8 mouse cellular contexts compared by ENCODE assay signal in the genomic region with DNA sequence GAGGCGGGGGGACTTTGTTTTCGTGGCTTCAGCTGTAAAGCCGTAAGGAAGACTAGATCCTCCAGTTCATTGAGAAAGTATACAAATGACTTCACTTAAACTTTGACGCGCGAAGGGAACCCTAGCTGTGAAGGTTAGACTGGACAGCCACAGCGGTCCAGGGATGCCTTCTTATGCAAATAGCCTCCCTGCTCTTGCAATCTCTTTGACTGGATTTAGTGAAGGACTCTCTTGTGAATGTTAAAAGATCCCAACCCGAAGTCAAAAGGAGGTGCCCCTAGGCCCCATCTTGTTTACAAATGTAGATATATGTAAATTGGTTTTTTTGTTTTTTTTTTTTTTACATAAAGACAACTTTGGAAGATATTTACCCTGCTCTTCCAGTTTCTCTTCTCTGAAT. TPM values are rescaled to one million over a fixed set of nuclear protein-coding genes. Genes with fewer than 3 reads are reported as not detected.
DNase-seq lines count a peak whose midpoint lies in the region; ATAC-seq and TF ChIP-seq lines count a peak whose summit lies in the region.

No protein-coding gene starts in this region.

- peak overlapping the region; percentile 77 for H3K9ac ChIP-seq in heart, postnatal 0 days (replicated peaks; ENCODE audit: low read depth, low read length)
- H3K9ac ChIP-seq in hindbrain, embryonic 15.5 days, result peak overlapping the region; percentile 64
- peak overlapping the region; percentile 70; the same call in 1 of the 2 replicates for H3K9ac ChIP-seq in midbrain, postnatal 0 days (replicated peaks; ENCODE audit: low read length, poor library complexity, severe bottlenecking)

- DNase-seq in heart, postnatal 0 days (ENCODE audit: low spot score), result no peak
- DNase-seq in heart, adult 8-10 months (ENCODE audit: low spot score), result no peak
- peak; percentile 95 for DNase-seq in ZHBTc4 (ENCODE audit: low read depth, low spot score)
- DNase-seq in midbrain, postnatal 0 days (ENCODE audit: low spot score), result no peak
- DNase-seq in urinary bladder, postnatal 14 days (ENCODE audit: low spot score), result no peak
- no peak for DNase-seq in layer of hippocampus, postnatal 10 days (ENCODE audit: low spot score in 2 of 2)
- DNase-seq in layer of hippocampus, adult 9-11 months, result no peak

- 0% methylated on average over 8 of the region's 8 CpGs for WGBS in heart, postnatal 0 days
- WGBS in hindbrain, embryonic 15.5 days, result under 1% methylated on average over 8 of the region's 8 CpGs
- WGBS in midbrain, postnatal 0 days, result 2% methylated on average over 8 of the region's 8 CpGs

- ATAC-seq in heart, postnatal 0 days (ENCODE audit: insufficient read depth, low read depth), result no peak
- no peak for ATAC-seq in hindbrain, embryonic 15.5 days (ENCODE audit: low FRiP score, low read depth)
- ATAC-seq in midbrain, postnatal 0 days (ENCODE audit: low FRiP score), result no peak

- peak overlapping the region; percentile 98 for H3K4me2 ChIP-seq in heart, postnatal 0 days (ENCODE audit: low read depth, low read length)
- peak overlapping the region; percentile 85 for H3K4me2 ChIP-seq in hindbrain, embryonic 15.5 days
- H3K4me2 ChIP-seq in midbrain, postnatal 0 days (ENCODE audit: low read depth, low read length, poor library complexity, severe bottlenecking), result peak overlapping the region; percentile 92

- no peak for TF ChIP-seq EP300 in heart, postnatal 0 days (IDR thresholded peaks at IDR 0.05; ENCODE audit: low read depth)

- H3K27me3 ChIP-seq in heart, postnatal 0 days (ENCODE audit: control insufficient read depth, insufficient read depth, low read length), result no peaks in the 10 kb centered on the region
- no peaks in the 10 kb centered on the region for H3K27me3 ChIP-seq in hindbrain, embryonic 15.5 days
- no peaks in the 10 kb centered on the region for H3K27me3 ChIP-seq in midbrain, postnatal 0 days (ENCODE audit: insufficient read depth, low read length)

- H3K4me1 ChIP-seq in heart, postnatal 0 days (ENCODE audit: control insufficient read depth, insufficient read depth), result peaks cover 20% of the 10 kb centered on the region; the same call in 1 of the 2 replicates
- H3K4me1 ChIP-seq in hindbrain, embryonic 15.5 days (replicated peaks), result peaks cover 37% of the 10 kb centered on the region
- H3K4me1 ChIP-seq in midbrain, postnatal 0 days (ENCODE audit: insufficient read depth, low read length), result peaks cover 16% of the 10 kb centered on the region

- TF ChIP-seq CTCF in heart, postnatal 0 days (IDR thresholded peaks at IDR 0.05; ENCODE audit: low read depth), result no peak
- peak; percentile 6; the same call in 1 of the 2 replicates for TF ChIP-seq CTCF in midbrain, postnatal 0 days (IDR thresholded peaks at IDR 0.05)

- H3K36me3 ChIP-seq in heart, postnatal 0 days (replicated peaks; ENCODE audit: control insufficient read depth, insufficient read depth, low read length), result no peaks in the 10 kb centered on the region; the same call in none of the 2 replicates
- H3K36me3 ChIP-seq in hindbrain, embryonic 15.5 days, result no peaks in the 10 kb centered on the region
- H3K36me3 ChIP-seq in midbrain, postnatal 0 days (ENCODE audit: insufficient read depth, low read length), result 0 out of 2 replicates have a peak, but pooled peaks cover 2% of the 10 kb centered on the region

- no peaks in the 10 kb centered on the region for H3K9me3 ChIP-seq in heart, postnatal 0 days (replicated peaks; ENCODE audit: control insufficient read depth, low read length)
- H3K9me3 ChIP-seq in hindbrain, embryonic 15.5 days, result no peaks in the 10 kb centered on the region
- H3K9me3 ChIP-seq in midbrain, postnatal 0 days (ENCODE audit: low read length), result no peaks in the 10 kb centered on the region

- peak overlapping the region; percentile 72 for H3K4me3 ChIP-seq in heart, postnatal 0 days (ENCODE audit: low read depth, low read length)
- peak overlapping the region; percentile 63 for H3K4me3 ChIP-seq in hindbrain, embryonic 15.5 days
- peak overlapping the region; percentile 64 for H3K4me3 ChIP-seq in midbrain, postnatal 0 days (ENCODE audit: low read depth, low read length)

- H3K27ac ChIP-seq in heart, postnatal 0 days (ENCODE audit: low read depth), result peak overlapping the region; percentile 98
- H3K27ac ChIP-seq in hindbrain, embryonic 15.5 days (replicated peaks), result peak overlapping the region; percentile 94
- H3K27ac ChIP-seq in midbrain, postnatal 0 days (ENCODE audit: low read depth, low read length), result peak overlapping the region; percentile 92; the same call in 1 of the 2 replicates

RNA-seq across cellular contexts. Expression of a gene that starts 1.7 kb away (rescaled TPM):
- total RNA-seq in heart, postnatal 0 days (2014; rRNA removed; ENCODE audit: low replicate concordance), result 33.6 and 35.9 TPM in 2 replicates
- polyA plus RNA-seq in heart, postnatal 0 days (2015; fragmentation: Nextera tagmentation; extraction: Ambion mirVana), result 31.5 and 32.6 TPM in 2 replicates
- 10 to 100 TPM; 12.8 to 16.3 (median 14.1) TPM for total RNA-seq in heart, adult 8-10 months (2022)
- 61.1 and 64.2 TPM in 2 replicates for polyA plus RNA-seq in hindbrain, embryonic 15.5 days (2015; fragmentation: Nextera tagmentation; extraction: Ambion mirVana)
- 29.5 and 34.5 TPM in 2 replicates for total RNA-seq in midbrain, postnatal 0 days (2014; rRNA removed)
- polyA plus RNA-seq in midbrain, postnatal 0 days (2015; fragmentation: Nextera tagmentation; extraction: Ambion mirVana), result 30.3 and 31.9 TPM in 2 replicates
- total RNA-seq in layer of hippocampus, postnatal 10 days (2021), result 10 to 100 TPM; 31.4 to 31.8 TPM

RNA-seq across cellular contexts. Expression of a gene that starts 1.8 kb away (rescaled TPM):
- total RNA-seq in heart, postnatal 0 days (2014; rRNA removed; ENCODE audit: low replicate concordance), result 12.4 and 18.7 TPM in 2 replicates
- polyA plus RNA-seq in heart, postnatal 0 days (2015; fragmentation: Nextera tagmentation; extraction: Ambion mirVana), result 6.7 and 7.8 TPM in 2 replicates
- 1 to 10 TPM; 4.6 to 6.7 (median 5.6) TPM for total RNA-seq in heart, adult 8-10 months (2022)
- 19.6 and 20.6 TPM in 2 replicates for polyA plus RNA-seq in hindbrain, embryonic 15.5 days (2015; fragmentation: Nextera tagmentation; extraction: Ambion mirVana)
- total RNA-seq in midbrain, postnatal 0 days (2014; rRNA removed), result 15.7 and 16.8 TPM in 2 replicates
- polyA plus RNA-seq in midbrain, postnatal 0 days (2015; fragmentation: Nextera tagmentation; extraction: Ambion mirVana), result 12.6 and 14.2 TPM in 2 replicates
- 10 to 100 TPM in 1 of 2 experiments, 1 to 10 TPM in 1; 7.7 to 10.6 TPM for total RNA-seq in layer of hippocampus, postnatal 10 days (2021)

RNA-seq across cellular contexts. Expression of a gene that starts 21.8 kb away (rescaled TPM):
- total RNA-seq in heart, postnatal 0 days (2014; rRNA removed; ENCODE audit: low replicate concordance), result 70.1 and 79.5 TPM in 2 replicates
- polyA plus RNA-seq in heart, postnatal 0 days (2015; fragmentation: Nextera tagmentation; extraction: Ambion mirVana), result 69.4 and 75.6 TPM in 2 replicates
- total RNA-seq in heart, adult 8-10 months (2022), result 100 to 1,000 TPM; 105 to 137 (median 128) TPM
- 134 and 160 TPM in 2 replicates for polyA plus RNA-seq in hindbrain, embryonic 15.5 days (2015; fragmentation: Nextera tagmentation; extraction: Ambion mirVana)
- 145 and 155 TPM in 2 replicates for total RNA-seq in midbrain, postnatal 0 days (2014; rRNA removed)
- 151 and 166 TPM in 2 replicates for polyA plus RNA-seq in midbrain, postnatal 0 days (2015; fragmentation: Nextera tagmentation; extraction: Ambion mirVana)
- 100 to 1,000 TPM; 203 to 217 TPM for total RNA-seq in layer of hippocampus, postnatal 10 days (2021)

RNA-seq across cellular contexts. Expression of a gene that starts 23.9 kb away (rescaled TPM):
- 23.7 and 24.7 TPM in 2 replicates for total RNA-seq in heart, postnatal 0 days (2014; rRNA removed; ENCODE audit: low replicate concordance)
- 15.1 and 16.8 TPM in 2 replicates for polyA plus RNA-seq in heart, postnatal 0 days (2015; fragmentation: Nextera tagmentation; extraction: Ambion mirVana)
- 10 to 100 TPM; 12.4 to 16.3 (median 13.1) TPM for total RNA-seq in heart, adult 8-10 months (2022)
- 71.9 and 89.4 TPM in 2 replicates for polyA plus RNA-seq in hindbrain, embryonic 15.5 days (2015; fragmentation: Nextera tagmentation; extraction: Ambion mirVana)
- 145 and 161 TPM in 2 replicates for total RNA-seq in midbrain, postnatal 0 days (2014; rRNA removed)
- 167 and 175 TPM in 2 replicates for polyA plus RNA-seq in midbrain, postnatal 0 days (2015; fragmentation: Nextera tagmentation; extraction: Ambion mirVana)
- total RNA-seq in layer of hippocampus, postnatal 10 days (2021), result 100 to 1,000 TPM; 456 to 463 TPM

RNA-seq across cellular contexts. Expression of a gene that starts 32.9 kb away (rescaled TPM):
- total RNA-seq in heart, postnatal 0 days (2014; rRNA removed; ENCODE audit: low replicate concordance), result not detected in 2 replicates
- polyA plus RNA-seq in heart, postnatal 0 days (2015; fragmentation: Nextera tagmentation; extraction: Ambion mirVana), result 0.03 and 0.30 TPM in 2 replicates
- total RNA-seq in heart, adult 8-10 months (2022), result under 1 TPM; 0.22 to 0.66 (median 0.40) TPM
- polyA plus RNA-seq in hindbrain, embryonic 15.5 days (2015; fragmentation: Nextera tagmentation; extraction: Ambion mirVana), result 3.4 and 4.0 TPM in 2 replicates
- 9.5 and 12.5 TPM in 2 replicates for total RNA-seq in midbrain, postnatal 0 days (2014; rRNA removed)
- polyA plus RNA-seq in midbrain, postnatal 0 days (2015; fragmentation: Nextera tagmentation; extraction: Ambion mirVana), result 3.9 and 4.1 TPM in 2 replicates
- 1 to 10 TPM; 8.0 to 8.6 TPM for total RNA-seq in layer of hippocampus, postnatal 10 days (2021)
